Mouse (Mus musculus) kidney, postnatal 36 days (tissue): ENCODE data around the gene Kcnip3.

Experiments
- DNase-seq, 2 experiments: peaks; one replicate each; pipeline ENCODE4 v3.0.0; 2021 to 2022; ENCODE audit warnings: mixed read lengths in 2 of 2

Gene Kcnip3

DNA sequence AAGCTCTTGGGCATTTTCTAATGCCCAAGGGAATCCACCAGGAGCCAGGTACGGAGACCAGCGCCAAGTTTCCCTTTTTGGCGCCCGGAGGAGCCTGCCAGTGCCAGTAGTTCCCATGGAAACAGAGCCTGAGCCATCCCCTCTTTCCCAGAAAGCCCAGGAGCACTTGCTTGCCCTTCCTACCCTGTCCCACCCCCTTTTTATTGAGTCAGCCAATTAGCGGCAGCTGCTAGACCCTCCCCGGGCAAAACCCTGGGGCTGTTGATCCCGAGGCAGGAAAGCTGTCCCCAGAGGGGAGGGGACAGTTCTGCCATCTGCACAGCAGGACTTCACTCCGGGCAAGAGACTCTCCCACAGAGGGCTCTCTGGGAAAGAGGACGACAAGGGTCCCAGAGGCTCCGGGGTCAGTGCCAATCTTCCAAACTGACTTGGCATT lies at the start of gene Kcnip3:
Gene Kcnip3 (minus strand): TSS at position 89 of the 436 bp plus-strand sequence.
- peak in 1 of 2 experiments; percentile 10 for DNase-seq

DNA sequence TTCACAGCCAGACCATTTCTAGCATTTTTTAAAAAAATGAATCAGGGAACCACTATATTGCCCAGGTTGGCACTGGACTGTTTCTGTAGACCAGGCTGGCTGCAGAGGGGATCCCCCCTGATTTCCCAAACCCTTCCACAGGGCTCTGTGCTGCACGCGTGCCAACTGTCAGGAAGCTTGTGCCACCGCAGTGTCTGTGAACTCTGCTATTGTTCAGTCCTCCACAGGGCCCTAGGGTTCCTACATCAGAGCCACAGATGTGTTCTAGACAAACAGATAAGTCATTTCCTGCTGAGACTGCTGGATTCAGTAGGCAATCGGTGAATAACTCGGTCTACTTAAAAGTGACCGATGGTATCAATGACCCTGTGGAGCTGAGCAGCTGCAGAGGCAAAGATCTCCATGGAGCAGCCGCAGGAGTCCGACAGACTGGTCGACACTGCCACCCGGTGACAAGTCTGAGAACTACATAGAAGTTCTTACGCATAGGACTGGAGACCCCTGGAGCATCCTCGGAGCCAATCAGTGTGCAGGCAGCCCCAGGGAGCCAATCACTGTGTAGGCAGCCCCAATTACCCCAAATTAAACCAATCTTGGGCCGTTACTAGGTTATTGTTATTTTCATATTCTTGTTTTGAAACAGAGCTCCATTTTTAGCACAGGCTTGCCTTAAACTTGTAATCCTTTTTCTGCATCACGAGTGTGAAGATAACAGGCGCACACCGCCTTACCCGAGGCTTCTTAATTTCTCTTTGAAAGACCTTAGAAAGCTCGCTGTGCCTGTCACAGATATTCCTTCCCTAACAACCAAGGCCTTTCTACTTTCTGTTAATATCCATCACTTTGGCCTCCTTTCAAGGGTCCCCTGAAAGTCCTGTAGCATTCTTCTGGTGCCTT lies 37.4 kb upstream of the Kcnip3 start:
- peak; percentile 77 to 89 for DNase-seq

DNA sequence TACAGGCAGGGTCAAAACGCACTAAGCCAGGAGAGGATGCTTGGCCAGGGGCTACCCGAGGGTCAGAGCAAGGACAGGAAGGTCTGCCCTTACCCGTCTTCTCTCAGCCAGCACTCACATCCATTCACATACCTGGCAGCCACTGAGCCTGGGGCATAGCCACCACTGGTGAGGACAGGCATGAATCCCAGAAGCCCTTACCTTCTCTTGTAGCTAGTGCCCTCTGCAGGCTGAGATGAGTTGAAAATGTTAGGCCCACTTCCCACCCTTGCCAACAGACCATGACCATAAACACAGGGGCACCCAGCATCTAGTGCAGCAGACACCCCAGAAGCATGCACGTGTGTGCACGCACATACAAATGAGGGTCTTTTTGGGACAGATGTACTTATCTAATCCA lies 29.2 kb upstream of the Kcnip3 start:
- peak; percentile 24 to 51 for DNase-seq

DNA sequence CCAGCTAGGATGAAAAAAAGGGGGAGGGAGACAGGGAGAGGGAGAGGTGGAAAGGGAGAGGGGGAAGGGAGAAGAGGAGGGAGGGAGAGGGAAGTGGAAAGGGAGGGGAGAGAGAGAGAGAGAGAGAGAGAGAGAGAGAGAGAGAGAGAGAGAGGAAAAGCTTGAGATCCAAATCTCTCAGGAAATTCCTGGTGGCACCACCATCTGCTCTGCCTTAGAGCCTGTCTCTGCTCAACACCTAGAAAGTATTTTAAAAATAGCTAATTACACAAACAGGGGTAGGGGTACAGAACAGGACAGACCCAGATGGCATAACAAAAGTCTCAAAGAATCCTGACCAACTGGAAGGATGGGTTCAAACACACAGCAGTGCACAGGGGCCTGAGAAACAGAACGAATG lies 28.6 kb upstream of the Kcnip3 start:
- DNase-seq, result no peak

DNA sequence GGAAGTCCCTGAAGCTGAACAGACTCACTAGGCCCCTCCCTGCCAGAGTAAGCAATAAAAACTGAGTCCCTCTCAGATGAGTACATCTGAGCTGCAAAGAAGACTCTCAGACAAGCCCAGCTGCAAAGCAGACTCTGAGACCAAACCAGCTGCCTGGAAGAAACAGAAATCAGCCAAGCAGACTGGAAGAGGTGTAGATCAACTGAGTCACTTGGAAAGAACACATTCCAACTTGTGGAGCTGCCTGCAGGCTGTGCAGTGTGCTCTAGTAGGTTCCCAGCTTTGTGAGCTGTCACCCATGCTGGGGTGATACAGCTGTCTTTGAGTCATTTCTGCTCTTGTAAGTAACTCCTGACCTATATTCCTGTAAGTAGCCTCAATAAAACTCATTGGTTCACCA lies 27.8 kb upstream of the Kcnip3 start:
- DNase-seq, result no peak

DNA sequence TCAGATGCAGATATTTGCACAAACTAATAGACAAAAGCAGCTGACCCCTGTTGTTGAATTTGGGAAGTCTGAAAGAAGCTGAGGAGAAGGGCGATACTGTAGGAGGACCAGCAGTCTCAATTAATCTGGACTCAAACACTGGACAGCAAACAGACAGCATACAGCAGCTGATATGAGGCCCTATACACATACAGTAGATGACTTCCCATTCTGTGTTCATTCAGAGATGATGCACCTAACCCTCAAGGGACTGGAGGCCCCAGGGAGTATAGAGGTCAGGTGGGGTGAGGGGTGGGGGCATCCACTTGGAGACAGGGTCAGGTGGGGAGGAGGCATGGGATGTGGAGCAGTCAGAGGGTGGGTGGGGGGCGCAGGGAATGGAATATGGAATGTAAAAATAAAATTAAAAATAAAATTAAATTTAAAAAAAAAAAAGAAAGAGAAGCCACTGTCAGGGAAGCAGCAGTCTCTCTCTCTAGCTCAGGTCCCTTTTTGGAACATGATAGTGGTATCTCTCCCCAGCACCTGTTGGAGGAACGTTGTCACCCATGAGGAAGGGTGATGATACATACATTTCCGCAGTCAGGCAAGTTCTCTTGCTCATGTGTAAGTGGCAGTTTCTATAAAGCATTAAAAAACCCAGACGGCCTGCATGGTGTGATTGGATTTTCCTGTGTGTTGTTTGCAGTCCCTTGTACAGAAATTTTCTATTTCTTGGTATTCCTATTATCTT lies 26.6 kb upstream of the Kcnip3 start:
- no peak for DNase-seq

DNA sequence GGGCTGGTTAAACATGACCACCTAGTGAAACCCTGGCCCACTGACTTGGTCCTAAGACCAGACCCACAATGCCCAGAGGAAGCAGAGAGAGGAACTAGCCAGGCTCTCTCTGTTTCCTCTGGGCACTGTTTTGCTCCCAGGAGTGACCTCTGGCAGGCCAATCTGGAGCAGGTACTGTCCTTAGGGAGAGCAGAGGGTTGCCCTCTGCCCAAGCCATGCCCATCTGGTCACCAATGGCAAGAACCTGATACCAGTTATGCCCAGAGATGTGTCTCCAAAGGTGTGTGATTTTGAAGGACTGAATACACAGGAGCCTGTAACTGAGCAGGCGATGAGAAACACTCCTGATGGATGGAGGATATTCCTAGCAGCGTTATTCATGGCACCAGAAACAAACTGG lies 19.8 kb upstream of the Kcnip3 start:
- no peak for DNase-seq

DNA sequence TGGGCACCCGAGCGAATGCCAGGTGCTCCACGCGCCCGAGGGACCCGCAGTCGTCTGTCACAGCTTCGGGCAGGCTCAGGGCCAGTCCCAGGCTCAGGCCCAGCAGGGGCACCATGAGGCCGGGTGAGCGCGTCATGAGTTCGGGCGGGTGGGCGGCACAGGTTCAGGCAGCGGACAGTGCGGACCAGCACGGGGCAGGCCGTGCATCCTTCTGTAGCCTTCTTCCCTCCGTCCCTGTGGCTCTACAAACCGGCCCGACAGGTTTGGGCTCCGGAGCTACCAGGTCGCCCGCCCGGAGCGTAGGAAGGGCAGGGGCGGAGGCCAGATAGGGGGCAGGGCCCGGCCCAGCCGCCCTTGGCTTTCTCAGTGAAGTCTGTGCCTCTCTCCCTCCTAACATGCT lies 19.3 kb upstream of the Kcnip3 start, which contains the start of gene Prom2:
Gene Prom2 (minus strand): TSS at position 283 of the 400 bp plus-strand sequence.
- peak; percentile 35 to 66 for DNase-seq

DNA sequence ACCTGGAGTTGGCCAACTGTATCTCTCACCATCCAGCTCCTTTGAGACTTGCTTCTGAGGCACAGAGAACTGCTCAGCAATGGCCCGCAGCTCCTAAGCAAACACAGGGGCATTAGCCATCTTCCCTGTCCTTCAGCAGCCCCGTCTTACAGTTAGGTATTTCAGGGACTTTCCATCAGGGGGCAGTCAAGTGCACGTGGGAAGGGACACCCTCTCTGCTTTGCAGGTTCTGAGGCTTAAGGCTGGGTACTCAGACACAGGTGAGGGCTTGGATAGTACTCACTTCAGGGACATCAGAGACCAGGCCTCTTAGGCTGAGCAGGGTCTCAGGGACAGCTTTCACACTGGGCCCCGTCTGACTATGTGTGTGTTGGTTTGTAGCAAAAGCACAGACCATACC lies 17.6 kb upstream of the Kcnip3 start:
- DNase-seq, result peak; percentile 13 to 47

DNA sequence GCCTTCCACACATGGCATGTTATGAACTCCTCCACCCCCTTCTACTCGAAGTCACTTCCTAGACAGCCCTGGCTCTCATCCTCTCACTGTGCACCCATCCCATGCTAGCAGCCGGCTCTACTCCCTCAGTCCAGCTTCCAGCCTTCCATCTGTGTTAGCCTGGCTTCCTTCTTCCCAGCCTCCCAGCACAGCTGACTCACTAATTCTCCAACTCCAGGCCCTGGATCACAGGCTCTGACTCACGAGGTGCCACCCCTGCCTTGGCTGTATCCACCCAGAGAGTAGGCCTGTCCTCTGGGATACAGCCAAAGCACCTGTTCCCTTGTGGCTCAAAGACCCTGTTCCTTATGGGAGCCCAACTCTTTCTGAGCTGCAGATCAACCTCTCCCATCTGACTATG lies 15.7 kb upstream of the Kcnip3 start:
- no peak for DNase-seq

DNA sequence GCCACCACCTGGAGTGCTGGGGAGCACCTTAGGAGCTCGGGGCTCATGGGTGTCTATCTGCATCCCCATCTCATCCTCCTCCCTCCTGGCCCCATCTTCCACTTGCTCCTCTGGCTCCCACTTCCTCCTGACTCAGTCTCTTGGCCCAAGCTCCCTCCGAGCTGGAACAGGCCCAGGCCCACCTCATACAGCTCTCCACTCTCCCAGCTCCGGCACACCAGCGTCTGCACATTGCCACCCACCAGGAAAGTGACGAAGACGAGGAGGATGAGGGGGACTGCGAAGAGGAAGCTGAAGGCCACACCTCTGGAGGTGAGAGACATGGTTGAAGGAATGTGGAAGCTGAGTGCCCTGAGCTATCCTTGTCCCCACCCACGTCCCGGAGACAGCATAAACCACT lies 13.5 kb upstream of the Kcnip3 start:
- DNase-seq, result no peak

DNA sequence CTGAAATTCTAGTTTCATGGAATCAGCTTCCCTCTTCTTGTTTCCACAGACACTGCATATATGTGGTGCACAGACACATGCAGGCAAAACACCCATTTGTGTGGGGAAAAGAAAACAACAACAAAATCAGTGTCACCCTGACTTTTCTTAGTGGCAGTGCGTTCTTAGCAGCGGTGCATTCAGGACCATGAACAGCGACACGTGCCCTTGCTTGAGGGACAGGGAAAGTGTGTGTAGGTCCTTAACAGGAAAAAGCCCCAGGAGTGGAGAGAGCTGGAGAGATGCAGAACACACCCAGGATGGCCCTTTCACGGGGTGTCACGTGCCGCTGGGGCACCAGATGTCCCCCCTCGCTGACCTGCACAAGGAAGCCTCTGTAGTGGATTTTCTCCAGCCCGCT lies 10.5 kb upstream of the Kcnip3 start:
- peak in 1 of 2 experiments; percentile 55 for DNase-seq

DNA sequence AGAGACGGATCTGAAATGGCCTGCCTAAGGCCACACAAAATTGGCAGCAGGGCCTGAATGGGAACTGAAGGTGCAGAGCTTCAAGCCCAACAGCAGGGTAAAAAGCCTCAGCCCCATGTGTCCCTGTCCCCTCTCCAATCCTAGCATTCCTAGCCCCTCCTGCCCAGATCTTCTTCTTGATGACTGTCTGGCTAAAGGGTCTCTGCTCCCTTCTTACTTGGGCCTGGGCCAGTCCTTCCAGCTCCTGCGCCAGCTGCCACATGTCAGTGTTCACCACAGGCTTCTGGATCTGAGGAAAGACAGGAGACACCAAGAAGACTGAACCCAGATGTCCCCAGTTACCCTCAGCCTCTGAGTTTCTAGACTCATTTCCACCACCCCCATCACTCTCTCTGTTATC lies 9.7 kb upstream of the Kcnip3 start:
- DNase-seq, result no peak

DNA sequence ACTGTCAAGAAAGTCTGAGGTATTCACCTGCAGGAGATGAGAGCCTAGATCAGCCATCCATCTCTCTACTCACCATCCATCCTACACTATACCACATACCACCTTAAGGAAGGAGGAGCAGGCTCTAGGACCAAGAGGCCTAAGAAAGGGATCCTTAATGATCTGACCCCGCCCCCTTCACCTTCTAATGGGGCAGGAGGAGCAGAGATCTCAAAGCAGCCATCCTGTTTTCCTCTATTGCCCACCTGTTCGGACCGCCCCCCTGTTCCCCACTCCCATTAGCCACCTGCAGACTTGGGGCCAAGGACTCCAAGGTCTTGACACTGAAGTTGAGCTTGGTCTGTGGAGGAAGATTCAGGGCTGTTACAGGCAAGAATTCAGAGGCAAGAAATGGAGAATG lies 8.5 kb upstream of the Kcnip3 start:
- no peak for DNase-seq

DNA sequence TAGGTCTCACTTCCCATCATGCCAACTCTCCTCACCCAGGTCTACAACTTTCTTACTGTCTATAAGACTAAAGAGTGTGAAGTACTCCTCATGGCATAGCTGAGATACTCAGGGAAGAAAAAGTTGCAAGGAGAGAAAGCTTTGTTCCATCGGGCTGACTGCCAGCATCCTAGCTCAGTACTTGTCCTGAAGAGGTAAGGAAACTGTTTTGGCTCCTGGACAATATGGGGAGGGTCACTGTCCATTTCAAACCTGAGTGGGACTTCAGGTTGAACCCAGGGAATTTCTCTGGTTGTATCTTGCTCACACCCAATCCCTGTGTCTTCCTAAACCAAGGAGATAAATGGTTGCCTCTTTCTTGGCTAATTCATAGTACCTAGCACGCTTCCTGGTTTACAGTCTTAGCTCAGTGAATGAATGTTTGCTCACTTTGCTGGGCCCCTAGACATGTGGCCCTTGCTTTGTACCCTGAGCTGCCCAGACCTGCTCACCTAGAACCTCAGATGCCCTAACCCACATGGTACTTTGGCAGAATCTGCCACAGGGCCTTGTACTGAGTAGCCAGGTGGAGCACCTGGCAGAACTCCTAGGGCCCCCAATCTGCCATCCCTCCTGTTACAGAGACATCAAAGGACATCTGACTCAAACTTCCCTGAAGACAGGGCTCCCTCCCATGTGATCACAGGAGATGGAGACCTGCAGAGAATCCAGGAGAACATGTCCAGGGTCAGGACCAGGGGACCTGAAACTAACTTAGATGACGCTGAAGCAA lies 3.3 kb upstream of the Kcnip3 start:
- DNase-seq, result no peak

DNA sequence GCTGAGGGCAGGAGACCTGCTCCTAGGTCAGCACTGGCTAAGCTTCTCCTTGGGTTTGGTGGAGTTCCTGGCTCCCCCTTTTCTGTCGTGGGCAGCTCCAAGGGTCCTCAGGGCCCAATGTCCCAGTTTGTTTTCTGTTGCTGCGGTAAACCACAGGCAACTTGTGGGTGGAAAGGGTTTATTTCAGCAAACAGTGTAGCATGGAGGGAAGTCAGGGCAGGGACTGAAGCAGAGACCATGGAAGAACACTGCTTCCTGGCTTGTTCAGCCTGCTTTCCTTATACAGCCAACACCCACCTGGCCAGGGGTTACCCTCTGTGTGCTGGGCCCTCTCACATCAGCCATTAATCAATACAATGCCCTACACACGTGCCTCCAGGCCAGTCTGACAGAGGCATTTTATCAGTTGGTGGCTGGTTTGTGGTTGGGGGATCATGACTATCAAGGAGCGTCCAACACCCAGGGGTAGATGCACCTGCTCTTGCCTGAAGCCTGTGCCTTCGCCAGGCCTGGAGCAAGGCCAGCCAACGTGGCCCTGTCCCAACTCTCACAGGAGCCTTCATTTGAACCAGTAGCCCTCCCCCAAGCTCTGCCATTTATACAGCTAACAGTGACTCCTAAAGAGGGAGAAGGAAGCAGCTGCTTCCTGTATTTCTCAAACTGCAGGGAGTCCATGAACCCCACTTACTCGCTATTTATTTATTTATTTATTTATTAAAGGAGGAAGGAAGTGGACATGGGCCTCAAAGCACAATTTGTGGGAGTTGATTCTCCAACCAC lies 2.2 kb upstream of the Kcnip3 start:
- DNase-seq, result peak in 1 of 2 experiments; percentile 24

DNA sequence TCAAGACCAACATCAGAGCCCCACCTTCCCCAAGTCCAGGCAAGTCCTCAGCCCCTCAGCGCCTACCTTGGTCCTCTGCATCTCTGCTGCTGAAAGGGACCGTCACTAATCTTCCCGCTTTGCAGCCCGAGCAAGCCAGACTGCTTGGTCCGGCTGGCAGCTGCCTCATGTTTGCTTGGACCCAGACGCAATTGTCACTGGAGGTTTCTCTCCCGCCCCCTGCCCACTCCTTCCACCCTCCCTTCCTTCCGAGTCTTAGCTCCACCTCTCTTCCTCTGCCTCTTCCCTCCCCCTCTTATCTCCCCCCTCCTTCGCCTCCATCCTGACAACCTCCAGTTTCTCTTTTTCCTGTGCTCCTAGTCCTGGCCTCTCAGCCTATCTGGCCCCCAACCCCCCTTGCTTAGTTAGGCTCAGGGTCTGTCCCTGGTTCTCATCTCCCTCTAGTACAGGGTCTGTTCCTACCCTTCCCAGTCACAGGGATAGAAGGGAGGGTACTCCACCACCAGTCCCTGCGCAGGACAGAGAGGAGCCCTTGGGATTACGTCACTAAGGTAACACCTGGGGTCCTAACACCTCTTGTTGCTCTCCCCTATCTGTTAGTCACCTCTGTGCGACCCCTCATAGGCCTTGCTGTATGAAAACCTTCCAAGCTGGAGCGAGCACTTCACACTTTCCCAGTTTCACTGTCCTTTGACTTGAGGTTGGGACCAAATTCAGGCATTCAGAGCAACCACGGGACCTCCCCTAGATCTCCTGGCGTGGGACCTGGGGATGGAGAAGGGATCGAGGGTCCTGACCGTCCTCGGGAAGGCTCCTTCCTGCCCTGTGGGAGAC lies 505 bp downstream of the Kcnip3 start:
- peak in 1 of 2 experiments; percentile 10 for DNase-seq

DNA sequence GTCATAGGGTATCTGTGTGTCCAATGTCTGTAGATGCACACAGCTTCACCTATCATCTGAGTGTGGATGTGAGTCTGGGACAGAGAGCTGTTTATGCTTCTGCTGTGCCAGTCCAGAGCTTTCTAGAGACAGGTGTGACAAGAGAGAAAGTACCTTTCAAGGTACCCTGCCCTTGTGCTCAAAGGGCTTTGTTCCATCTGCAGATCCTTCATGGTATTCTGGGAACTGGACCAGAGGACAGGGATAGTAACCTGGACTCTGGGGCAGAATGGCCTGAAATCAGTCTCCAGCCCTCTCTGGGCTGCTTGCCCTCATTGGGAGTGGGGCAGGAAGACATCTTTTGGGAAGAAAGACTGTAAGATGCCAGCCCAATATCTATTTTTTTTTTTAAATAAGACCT lies 1.8 kb downstream of the Kcnip3 start:
- no peak for DNase-seq

DNA sequence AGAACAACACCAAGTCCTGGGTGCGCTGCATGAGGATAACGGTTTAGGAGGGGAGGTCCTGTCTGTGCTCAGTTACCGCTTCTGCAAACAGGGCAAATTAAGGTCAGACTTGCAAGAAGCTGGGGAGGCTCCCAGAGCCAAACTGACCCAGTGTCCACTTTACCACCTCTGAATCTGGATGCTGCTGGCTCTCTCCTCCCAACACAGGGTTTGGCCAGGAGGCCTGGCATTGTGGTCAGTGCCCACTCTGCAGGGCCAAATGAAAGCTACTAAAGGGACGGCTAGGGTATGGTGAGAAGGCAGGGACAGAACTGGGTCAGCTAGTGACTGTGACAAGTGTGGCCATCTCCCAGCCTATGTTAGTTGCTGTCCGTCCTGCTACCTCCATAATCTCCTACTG lies 2.6 kb downstream of the Kcnip3 start:
- DNase-seq, result no peak

DNA sequence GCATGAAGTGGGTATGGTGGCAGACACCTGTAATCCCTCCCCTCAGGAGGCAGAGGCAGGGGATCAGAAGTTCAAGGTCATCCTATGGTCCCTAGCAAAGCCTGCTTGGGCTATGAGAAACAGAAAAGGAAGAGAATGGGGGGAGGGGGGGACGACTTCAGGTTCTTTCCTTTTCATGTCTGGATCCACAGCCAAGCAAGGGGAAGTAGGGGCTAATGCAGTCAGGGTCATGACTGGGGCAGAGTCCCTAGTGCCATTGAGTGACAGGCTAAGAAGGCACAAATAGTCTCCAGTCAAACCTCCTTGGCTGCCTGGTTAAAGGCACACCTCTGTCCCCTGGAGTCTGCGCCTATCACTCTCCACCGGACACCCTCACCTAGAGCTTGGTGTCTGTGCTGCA lies 3.1 kb downstream of the Kcnip3 start:
- no peak for DNase-seq

DNA sequence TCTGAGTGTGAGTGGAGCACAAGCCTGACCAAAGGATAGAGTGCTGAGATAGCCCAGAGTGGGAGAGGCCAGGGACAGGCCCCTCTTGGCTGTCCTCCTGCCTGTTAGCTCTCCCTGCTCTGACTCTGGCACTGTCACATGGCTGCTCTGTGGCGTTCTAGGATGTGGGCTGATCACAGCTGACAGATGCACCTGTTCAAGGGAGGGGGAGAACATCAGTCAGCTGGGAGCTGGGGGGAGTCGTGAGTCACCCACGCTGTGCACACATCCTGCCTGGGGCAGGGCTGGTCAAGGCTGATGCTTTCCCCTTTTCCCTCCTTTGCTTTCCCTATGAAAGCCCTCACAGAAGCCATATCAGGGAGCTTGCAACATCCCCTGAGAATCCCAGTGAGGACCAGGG lies 3.6 kb downstream of the Kcnip3 start:
- DNase-seq, result no peak
